Mouse (Mus musculus) limb, embryonic 11.5 days (tissue): ENCODE results near the gene Tarsl2. TPM values are rescaled to one million over a fixed set of nuclear protein-coding genes. Genes with fewer than 3 reads are reported as not detected.

Experiments
- ATAC-seq: fragments of 200-750 bp; cut with Nextera tagmentation; 2 replicates; pipeline ENCODE4 v1.8.0; 2017; ENCODE audit warnings: low read depth; ENCODE audit not compliant: insufficient number of reproducible peaks, low FRiP score, low TSS enrichment
- DNase-seq: peaks from one replicate; pipeline ENCODE4 v3.0.0-alpha.2; 2015; ENCODE audit warnings: low spot score
- H3K27ac ChIP-seq: fragments of 300-500 bp; sonication (generic); replicated peaks from 2 replicates; pipeline ENCODE4 v1.5.1; 2014; ENCODE audit warnings: low read depth, mild to moderate bottlenecking, low read length
- H3K27me3 ChIP-seq: fragments of 300-500 bp; sonication (generic); 2 replicates; pipeline ENCODE4 v1.6.1; 2014; ENCODE audit warnings: mild to moderate bottlenecking, low read length, mixed read lengths; ENCODE audit not compliant: control insufficient read depth, insufficient read depth
- H3K36me3 ChIP-seq: fragments of 300-500 bp; sonication (generic); 2 replicates; pipeline ENCODE4 v1.6.1; 2014; ENCODE audit warnings: mild to moderate bottlenecking, low read length, moderate library complexity, mixed read lengths; ENCODE audit not compliant: control insufficient read depth, insufficient read depth
- H3K4me1 ChIP-seq: fragments of 300-500 bp; sonication (generic); 2 replicates; pipeline ENCODE4 v1.6.1; 2014; ENCODE audit warnings: low read length, mixed read lengths; ENCODE audit not compliant: control insufficient read depth, insufficient read depth
- H3K4me2 ChIP-seq: fragments of 300-500 bp; sonication (generic); 2 replicates; pipeline ENCODE4 v1.6.1; 2014; ENCODE audit warnings: low read depth, mild to moderate bottlenecking, moderate library complexity; ENCODE audit not compliant: severe bottlenecking
- H3K4me3 ChIP-seq: fragments of 300-500 bp; sonication (generic); 2 replicates; pipeline ENCODE4 v1.5.1; 2014; ENCODE audit warnings: low read depth, low read length
- H3K9ac ChIP-seq: fragments of 300-500 bp; sonication (generic); 2 replicates; pipeline ENCODE4 v1.6.1; 2014; ENCODE audit warnings: mild to moderate bottlenecking, low read length
- H3K9me3 ChIP-seq: fragments of 300-500 bp; sonication (generic); 2 replicates; pipeline ENCODE4 v1.6.1; 2016; ENCODE audit warnings: low read length; ENCODE audit not compliant: control insufficient read depth
- WGBS: fragments of 180-500 bp; shearing (Covaris S2); extraction: QIAGEN DNeasy Blood & Tissue Kit; methylation state at CpG from one replicate; pipeline ENCODE4 v1.1.7; 2014; 5-methylcytosine and 5-hydroxymethylcytosine counted together
- polyA plus RNA-seq: library from polyadenylated mRNA; unstranded; fragments of >200 nt; fragmentation: Nextera tagmentation; extraction: Ambion mirVana; gene quantifications from 2 replicates; pipeline ENCODE4 v1.2.1, GENCODE M21; 2014

Tarsl2 gene
- polyA plus RNA-seq, 1 experiment from 2014 or later, result 10.0 TPM

DNA sequence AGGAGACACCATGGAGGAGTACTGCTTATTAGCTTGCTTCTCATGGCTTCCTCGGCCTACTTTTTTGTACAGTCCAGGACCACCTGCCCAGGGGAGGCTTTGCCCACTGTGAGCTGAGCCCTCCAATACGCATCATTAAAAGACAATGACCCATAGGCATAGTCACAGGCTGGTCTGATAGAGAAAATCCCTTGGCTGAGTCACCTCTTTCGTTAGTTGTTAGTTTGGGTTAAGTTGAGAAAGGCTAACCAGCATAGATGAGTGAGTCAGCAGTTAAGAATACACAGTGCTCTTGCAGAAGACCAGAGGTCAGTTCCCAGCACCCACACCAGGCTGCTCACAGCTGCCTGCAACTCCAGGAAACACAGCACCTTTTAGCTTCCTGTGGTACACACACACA is 21.4 kb upstream of the Tarsl2 start:
- Histone ChIP-seq H3K27me3 (no peaks in the 10 kb centered on the region), H3K36me3 (no peaks in the 10 kb centered on the region), H3K4me2 (no peak overlapping the region), H3K27ac (no peak overlapping the region), H3K9ac (no peak overlapping the region), H3K4me1 (0 out of 2 replicates have a peak, but pooled peaks cover 3% of the 10 kb centered on the region), H3K4me3 (no peak overlapping the region), H3K9me3 (no peaks in the 10 kb centered on the region)
- ATAC-seq, result no peak
- 92% methylated on average over 3 of the region's 3 CpGs for WGBS
- DNase-seq, result no peak

DNA sequence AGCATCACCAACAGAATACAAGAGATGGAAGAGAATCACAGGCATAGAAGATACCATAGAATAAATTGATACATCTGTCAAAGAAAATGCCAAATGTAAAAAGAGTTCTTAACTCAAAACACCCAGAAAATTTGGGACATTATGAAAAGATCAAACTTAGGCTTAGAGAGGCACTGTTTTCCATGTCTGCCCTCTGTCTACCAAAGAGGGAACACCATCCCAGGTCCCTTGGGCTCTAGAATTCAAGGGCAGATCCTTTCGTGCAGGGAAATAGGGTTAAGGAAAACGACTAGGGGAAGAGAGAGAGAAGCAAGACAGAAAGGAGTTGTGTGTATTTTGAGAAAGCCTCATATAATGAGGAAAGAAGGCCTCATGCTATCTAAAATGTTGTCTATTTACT is 19.2 kb upstream of the Tarsl2 start:
- H3K4me3 ChIP-seq, result no peak overlapping the region
- no peak overlapping the region for H3K4me2 ChIP-seq
- H3K9ac ChIP-seq, result no peak overlapping the region
- no peak for ATAC-seq
- 40% methylated on average over 2 of the region's 2 CpGs for WGBS
- no peak overlapping the region for H3K27ac ChIP-seq
- DNase-seq, result no peak
- H3K27me3 ChIP-seq, result no peaks in the 10 kb centered on the region
- no peaks in the 10 kb centered on the region for H3K9me3 ChIP-seq
- no peaks in the 10 kb centered on the region for H3K36me3 ChIP-seq
- 0 out of 2 replicates have a peak, but pooled peaks cover 3% of the 10 kb centered on the region for H3K4me1 ChIP-seq

DNA sequence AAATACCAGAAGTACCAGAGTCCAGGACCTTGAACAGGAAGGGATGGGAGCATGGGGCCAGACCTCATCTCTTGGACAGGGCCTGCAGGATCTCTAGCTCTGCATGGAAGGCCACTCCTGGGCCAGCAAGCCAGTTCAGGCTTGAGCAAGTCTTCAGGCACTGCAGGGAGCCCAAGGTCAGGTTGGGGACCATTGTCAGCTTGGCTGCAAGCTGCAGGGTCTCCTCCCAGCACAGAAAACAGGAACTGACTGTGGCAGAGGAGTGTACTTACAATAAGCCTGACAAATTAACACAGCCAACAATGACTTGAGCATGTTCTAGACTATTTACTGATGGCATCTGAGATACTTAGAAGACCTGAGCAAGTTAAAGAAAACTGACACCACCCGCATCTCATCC is 14.9 kb upstream of the Tarsl2 start:
- Histone ChIP-seq H3K9me3 (no peaks in the 10 kb centered on the region), H3K36me3 (no peaks in the 10 kb centered on the region), H3K4me3 (no peak overlapping the region), H3K9ac (no peak overlapping the region), H3K27me3 (no peaks in the 10 kb centered on the region), H3K4me2 (no peak overlapping the region), H3K27ac (no peak overlapping the region), H3K4me1 (0 out of 2 replicates have a peak, but pooled peaks cover 3% of the 10 kb centered on the region)
- 87% methylated on average over 1 of the region's 1 CpGs for WGBS
- DNase-seq (no peak), ATAC-seq (no peak)

DNA sequence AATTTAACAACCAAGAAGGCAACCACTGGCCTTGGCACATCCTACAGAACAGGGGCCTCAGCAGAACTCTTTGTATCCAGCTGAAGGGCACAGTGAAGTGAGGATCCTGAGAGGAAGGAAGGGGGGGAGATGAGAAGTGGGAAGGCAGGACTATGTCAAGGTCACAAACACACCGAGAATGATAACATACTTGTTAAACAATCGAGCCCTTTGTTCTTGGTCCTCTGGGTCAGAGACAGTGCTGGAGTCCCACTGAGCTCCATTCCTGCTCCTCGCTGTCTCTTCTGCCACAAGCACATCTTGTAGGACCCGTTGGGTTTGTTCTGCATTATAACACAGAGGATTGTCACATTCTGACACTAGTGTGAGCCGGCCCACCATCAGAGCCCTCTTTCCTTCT is 14.0 kb upstream of the Tarsl2 start:
- H3K36me3 ChIP-seq, result no peaks in the 10 kb centered on the region
- no peak overlapping the region for H3K27ac ChIP-seq
- DNase-seq (no peak), ATAC-seq (no peak)
- H3K27me3 ChIP-seq, result no peaks in the 10 kb centered on the region
- no peak overlapping the region for H3K4me3 ChIP-seq
- 78% methylated on average over 5 of the region's 5 CpGs for WGBS
- H3K9ac ChIP-seq, result no peak overlapping the region
- H3K4me2 ChIP-seq, result no peak overlapping the region
- 0 out of 2 replicates have a peak, but pooled peaks cover 3% of the 10 kb centered on the region for H3K4me1 ChIP-seq
- H3K9me3 ChIP-seq, result no peaks in the 10 kb centered on the region

DNA sequence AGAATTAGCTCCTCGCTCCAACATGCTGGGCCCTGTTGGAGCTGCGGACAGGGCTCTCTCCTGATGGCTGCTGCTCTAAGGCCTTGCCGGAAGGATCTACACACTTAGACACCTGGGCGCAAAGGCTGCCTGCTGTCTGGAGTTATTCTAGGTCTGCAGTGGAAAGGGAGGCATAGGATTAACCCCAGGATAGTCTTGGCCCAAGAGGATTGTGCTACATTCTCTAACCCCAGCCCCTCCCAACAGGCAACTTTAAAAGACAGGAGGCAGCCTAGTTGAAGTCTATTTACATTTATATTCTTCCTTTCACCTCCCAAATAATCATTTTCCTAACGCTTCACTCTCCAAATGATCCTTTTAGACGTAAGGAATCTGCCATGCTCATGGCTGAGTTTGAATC is 8.9 kb upstream of the Tarsl2 start:
- Histone ChIP-seq H3K9ac (no peak overlapping the region), H3K27me3 (no peaks in the 10 kb centered on the region), H3K4me3 (no peak overlapping the region), H3K4me1 (no peaks in the 10 kb centered on the region), H3K9me3 (no peaks in the 10 kb centered on the region), H3K36me3 (no peaks in the 10 kb centered on the region), H3K27ac (no peak overlapping the region), H3K4me2 (no peak overlapping the region)
- 85% methylated on average over 6 of the region's 6 CpGs for WGBS
- DNase-seq (no peak), ATAC-seq (no peak)

DNA sequence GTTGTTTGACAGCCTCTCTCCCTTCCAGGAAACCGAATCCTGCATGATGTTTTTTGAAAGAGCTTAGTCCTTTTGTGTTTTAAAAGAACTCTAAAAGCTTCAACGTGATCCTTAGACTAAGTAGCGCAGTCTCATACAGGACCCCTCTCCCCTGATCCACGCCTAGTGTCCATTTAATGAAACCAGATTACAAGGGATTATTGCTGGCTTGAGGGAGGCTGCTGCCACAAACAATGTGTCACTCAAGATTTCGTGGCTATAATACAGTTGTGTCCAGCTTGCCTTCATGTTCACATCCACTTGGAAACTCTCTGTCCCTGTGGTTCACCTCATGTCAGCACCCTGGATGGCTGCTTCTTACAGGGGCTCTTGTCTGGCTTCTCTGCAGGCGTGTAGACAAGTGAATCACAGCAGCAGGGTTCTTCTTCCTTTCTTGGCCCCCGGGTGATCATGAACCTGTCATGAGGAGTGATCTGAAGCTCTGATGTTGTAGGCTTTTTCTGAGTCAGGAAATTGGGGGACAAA is 8.3 kb upstream of the Tarsl2 start:
- DNase-seq, result no peak
- H3K27ac ChIP-seq, result no peak overlapping the region
- H3K4me3 ChIP-seq, result no peak overlapping the region
- H3K9ac ChIP-seq, result no peak overlapping the region
- H3K27me3 ChIP-seq, result no peaks in the 10 kb centered on the region
- no peaks in the 10 kb centered on the region for H3K36me3 ChIP-seq
- no peaks in the 10 kb centered on the region for H3K4me1 ChIP-seq
- WGBS, result 66% methylated on average over 7 of the region's 7 CpGs
- H3K9me3 ChIP-seq, result no peaks in the 10 kb centered on the region
- H3K4me2 ChIP-seq, result no peak overlapping the region
- ATAC-seq, result no peak

DNA sequence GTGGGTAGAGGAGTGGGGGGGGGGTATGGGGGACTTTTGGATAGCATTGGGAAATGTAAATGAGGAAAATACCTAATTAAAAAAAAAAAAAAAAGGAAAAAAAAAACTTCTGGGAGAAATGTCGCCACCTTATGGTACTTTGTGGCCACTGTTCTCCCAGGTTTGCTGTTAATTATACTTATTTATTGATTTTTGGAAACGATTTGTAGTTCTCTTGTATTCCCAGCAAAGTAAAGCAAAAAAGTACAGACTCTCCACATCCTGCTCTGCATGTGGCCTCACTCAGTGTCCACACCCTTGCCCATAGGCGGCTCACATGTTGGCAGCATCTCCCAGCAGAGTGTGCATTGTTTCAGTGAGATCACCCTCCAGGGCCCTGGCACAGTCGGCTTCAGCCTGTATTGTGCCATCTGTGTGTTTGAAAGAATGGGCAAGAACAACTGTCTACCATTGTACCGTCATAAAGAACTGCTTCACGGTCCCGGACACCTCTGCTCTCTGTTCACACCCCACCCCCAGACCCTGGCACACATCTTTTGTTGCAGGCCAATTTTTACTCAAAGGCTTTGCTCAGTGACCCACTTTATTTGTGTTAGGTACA is 6.4 kb upstream of the Tarsl2 start:
- ATAC-seq (no peak), DNase-seq (no peak)
- Histone ChIP-seq H3K9me3 (no peaks in the 10 kb centered on the region), H3K27me3 (no peaks in the 10 kb centered on the region), H3K4me1 (no peaks in the 10 kb centered on the region), H3K27ac (no peak overlapping the region), H3K36me3 (no peaks in the 10 kb centered on the region), H3K4me2 (no peak overlapping the region), H3K4me3 (no peak overlapping the region), H3K9ac (no peak overlapping the region)
- WGBS, result 68% methylated on average over 7 of the region's 7 CpGs

DNA sequence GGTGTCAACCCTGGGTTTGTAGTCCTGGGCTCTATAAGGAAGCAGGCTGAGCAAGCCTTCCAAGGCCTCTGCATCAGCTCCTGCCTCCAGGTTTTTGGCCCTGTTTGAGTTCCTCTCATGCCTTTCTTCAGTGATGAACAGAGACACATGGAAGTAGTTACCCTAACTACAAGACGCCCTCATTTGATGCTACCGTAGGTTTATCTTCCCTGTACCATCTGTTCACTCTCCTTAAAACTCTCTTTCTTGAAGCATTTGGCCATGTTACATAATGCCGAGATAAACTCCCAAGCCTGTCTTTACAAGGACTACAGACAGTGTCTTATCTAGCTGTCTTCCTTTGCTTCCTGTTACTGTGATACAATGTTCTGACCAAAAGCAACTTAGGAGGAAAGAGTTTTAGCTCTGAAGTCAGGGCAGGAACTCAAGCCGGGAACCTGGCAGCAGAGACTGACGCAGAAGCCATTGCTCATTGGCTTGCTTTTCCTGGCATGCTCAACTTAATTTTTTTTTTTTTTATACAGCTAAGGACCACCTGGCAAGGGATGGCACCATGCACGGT is 4.8 kb upstream of the Tarsl2 start:
- H3K27ac ChIP-seq, result no peak overlapping the region
- H3K27me3 ChIP-seq, result no peaks in the 10 kb centered on the region
- H3K4me3 ChIP-seq, result no peak overlapping the region
- no peaks in the 10 kb centered on the region for H3K9me3 ChIP-seq
- WGBS, result 67% methylated on average over 6 of the region's 6 CpGs
- ATAC-seq (no peak), DNase-seq (no peak)
- no peaks in the 10 kb centered on the region for H3K36me3 ChIP-seq
- H3K4me2 ChIP-seq, result no peak overlapping the region
- no peaks in the 10 kb centered on the region for H3K4me1 ChIP-seq
- no peak overlapping the region for H3K9ac ChIP-seq

DNA sequence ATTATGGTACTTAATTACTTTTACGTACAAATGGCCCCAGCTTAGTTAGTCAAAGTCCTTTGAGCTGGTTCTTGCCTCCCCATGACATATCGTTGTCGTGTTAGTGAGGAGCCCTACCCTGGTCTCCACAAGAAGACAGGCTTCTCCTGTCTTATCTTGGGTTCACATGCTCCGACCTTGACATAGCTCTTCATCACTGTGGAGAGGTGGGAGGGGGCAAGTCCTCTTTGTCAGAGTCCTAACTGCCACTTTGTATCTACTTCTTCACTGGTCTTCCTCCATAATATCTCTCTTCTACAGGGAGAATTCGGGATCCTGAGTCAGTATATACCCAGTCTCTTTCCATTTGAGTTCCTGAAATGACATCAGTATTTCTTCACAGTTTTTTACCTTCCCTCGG is 4.0 kb upstream of the Tarsl2 start:
- H3K9ac ChIP-seq, result no peak overlapping the region
- DNase-seq, result no peak
- 84% methylated on average over 6 of the region's 6 CpGs for WGBS

More for the DNA sequence above, 4.0 kb upstream of the Tarsl2 start:
- no peak overlapping the region for H3K27ac ChIP-seq
- H3K36me3 ChIP-seq, result no peaks in the 10 kb centered on the region
- no peaks in the 10 kb centered on the region for H3K27me3 ChIP-seq
- H3K4me1 ChIP-seq, result no peaks in the 10 kb centered on the region
- H3K4me2 ChIP-seq, result no peak overlapping the region
- H3K4me3 ChIP-seq, result no peak overlapping the region
- ATAC-seq, result no peak
- H3K9me3 ChIP-seq, result no peaks in the 10 kb centered on the region
